Mouse (Mus musculus): ENCODE results near the gene Mtf1.

Gene Mtf1

DNA sequence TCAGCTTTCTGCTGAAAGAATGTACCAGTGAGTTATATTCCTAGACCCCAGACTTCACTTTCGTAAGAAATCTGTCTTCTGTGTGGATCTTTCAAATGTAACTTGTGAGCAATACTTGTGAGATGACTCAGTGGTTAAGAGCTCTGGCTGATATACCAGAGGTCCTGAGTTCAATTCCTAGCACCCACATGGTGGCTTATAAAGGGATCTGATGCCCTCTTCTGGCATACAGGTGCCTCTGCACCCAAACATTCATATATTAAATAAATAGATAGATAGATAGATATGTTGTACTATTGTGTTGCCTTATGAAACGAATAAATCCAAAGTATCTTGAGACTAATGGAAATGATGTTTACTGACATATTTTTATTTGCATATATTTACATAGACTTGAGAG, 5.0 kb upstream of the Mtf1 start:
- intact Hi-C loops (cut with DNase I), result no loop called here

DNA sequence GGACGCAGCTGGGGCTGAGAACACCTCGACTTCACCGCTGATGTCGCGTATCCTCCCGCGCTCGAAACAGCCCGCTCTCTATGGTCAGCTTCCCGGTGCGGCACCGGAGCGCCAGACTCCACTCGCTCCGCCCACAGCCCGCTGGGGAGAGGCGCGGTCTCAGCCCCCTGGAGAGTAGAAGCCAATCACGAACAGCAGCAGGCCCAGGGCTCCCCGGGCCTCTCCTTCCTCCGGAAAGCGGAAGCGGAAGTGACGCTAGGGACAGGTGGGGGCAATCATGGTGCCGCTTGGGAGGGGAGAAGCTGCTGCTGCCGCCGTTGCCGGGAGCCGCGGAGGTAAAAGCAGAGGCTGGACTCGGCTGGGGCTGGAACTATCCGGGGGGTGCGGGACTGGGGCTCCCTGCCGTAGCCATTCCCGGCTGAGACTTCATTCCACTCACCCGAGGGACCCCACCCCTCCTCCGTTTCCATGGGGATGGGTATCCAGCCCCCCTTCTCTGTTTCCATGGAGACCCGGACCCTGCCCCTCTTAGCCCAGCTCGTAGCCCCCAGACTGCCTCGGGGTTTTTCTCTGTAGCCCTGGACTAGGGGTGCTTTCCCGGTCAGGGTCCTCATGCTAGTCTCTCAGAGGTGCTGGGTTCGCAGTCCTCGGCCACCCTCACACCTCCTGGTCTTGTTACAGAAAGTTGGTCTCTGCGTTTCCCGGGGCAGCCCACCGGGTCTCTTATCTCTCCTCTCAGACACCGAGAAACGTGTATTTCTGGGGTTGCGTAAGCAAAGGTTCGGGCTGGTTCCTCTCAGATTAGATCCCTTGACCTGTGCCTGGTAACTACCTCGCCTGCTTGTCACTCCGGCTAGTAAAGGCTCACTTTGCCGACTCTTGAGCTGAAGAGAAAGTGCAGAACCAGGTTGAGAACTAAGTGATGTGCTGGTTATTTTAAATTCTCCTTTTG, 681 bp downstream of the Mtf1 start:
- intact Hi-C loops (cut with DNase I), result loop anchor here (1.0 kb wide), 1 partner anchor 45 kb away; no protein-coding TSS in a partner anchor

DNA sequence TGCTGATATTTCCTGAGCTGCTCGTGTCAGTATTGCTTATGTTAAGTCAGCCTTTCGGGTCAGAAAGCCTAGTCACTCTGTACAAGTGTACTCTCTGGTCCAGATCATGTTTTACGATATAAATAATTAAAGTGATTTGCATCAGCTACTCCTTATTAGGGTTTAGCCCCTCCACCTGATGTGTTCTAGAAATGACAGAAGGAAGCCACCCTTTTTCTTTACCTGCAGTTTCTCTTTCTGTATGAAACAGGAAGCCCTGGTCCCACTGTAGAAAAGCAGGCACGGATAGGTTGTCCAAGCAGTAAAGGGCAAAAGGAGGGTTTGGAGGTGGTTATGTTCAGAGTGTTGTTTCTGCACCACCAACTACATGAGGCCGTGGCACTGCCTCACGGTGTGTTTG, 1.5 kb downstream of the Mtf1 start:
- intact Hi-C loops (cut with DNase I), result no loop called here

DNA sequence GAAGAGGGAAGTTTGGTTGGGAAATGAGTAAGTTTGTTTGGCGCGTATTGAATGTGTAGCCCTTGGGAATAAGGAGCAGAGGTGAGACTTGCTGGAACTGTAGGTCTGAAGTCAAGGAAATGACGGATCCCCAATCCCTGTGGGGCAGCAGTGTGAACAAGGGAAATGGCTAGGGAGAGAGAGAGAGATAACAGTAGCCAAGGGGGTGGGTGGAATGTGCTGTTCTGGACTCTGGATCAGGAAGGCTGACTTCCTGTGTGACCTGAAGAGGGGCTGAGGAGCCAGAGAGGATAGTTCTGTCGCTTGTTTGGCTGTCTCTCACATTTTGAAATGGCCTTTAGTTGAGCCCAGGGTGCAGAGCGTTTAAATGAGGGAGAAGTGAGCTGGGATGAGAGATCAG, 6.6 kb downstream of the Mtf1 start:
- intact Hi-C loops (cut with DNase I), result no loop called here

DNA sequence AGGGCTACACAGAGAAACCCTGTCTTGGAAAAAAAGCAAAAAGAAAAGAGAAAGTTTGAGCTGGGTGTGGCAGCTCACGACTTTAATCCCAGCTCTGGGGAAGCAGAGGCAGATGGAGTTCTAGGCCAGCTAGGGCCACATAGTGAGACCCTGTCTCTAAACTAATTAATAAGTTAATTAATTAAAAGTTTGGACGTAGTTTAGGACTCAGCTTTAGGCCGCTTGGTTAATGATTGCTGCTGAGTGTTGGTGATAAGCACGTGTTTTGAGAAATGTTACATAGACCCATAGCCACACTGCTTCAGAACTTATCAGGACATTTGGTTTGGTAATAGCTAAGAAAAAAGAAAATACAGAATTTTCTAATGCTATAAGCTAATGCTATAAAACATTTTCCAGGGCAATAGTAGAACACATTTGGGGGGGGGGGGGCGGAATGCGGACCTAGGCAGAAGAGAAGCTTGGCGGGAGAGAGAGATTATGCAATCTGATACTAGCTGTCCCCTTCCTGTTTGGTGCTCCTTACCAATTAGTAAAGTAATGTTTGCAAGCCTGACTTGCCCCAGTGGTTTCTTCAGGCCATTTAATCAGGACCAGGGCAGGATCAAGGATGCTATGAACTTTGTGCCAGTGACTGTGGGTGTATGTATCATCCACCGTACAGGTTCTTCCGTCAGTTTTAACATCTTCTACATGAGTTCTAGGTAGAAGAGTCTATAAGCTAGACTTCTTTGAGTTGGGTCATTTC, 7.4 kb downstream of the Mtf1 start:
- intact Hi-C loops (cut with DNase I), result no loop called here

DNA sequence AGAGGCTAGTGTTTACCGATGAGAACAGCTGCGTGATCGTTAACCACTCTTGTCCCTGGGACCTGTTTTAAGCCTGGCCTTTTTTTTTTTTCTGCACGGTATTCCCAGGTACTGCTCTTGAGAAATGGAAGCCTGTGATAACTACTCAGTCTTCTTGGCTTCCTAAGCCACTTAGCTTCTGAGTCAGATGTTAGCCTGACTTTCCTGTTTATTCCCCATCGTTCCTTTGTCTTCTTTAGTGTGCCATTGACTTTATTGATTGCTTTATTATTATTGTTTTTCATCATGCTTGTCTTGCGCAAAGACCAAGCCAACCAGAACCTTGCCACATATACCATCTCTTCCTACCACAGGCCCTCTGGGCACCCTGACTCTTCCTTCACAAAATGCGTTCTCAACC, 8.2 kb downstream of the Mtf1 start:
- intact Hi-C loops (cut with DNase I), result no loop called here

DNA sequence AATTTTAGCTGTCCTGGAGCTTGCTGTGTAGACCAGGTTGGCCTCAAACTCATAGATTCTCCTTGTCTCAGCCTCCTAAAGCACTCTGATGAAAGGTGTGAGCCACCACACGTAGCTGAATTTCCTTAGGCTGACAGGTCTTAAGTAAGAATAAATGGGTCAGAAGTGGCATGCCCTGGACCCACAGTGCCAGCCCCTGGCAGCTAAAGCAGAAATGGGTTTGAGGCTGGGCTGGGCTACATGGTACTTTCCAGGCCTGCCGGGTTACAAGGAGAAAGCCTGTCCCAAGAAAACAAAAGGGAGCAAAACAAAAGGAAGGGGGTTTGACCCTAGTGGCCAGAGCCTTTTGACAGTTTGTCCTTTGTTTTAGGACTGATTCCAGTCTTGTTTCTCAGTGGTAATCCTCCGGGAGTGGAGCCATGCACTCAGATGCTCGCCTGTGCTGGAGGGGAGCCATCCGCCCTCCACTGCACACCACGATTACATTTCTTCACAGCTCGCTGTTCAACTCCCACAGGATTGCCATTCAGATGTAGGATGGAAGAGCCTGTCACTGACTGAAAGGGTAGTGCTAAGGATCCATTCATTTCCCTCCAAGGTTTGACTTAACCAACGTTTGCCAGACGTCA, 9.6 kb downstream of the Mtf1 start:
- intact Hi-C loops (cut with DNase I), result no loop called here

DNA sequence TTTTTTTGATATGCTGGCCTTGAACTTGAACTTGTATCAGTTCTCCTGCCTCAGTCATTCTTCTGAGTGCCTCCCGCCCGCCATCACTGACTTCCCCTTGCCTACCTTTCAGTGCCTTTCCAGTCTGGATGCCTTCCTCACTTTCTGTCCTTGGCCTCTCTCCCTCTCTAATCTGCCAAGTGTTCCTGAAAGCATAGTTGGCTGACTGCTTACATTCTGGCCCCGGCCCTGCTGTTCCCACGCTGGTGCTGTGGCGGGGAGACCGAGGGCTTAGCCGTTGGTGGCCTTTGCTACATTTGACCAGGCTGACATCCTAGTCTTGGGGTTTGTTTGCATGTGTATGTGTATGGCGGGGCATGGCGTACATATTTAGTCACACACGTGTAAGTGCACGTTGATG, 14.0 kb downstream of the Mtf1 start:
- intact Hi-C loops (cut with DNase I), result no loop called here

DNA sequence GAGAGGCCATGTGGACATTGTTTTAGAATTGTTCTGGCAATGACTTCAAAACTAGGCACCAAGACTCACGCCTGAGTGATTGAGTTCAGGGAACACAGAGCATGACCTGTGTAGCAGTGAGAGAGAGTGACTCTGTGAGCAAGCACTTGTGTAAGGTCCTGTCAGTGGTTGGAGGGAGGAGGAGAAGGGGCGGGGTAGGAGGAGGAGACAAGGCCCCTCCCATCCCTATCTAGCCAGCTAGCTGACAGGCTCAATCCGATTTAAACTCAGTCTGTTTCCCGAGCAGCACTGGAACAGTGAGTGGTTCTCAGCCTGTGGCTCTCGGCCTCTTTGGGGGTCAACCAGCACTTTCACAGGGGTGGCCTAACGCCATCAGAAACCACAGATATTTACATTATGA, 15.9 kb downstream of the Mtf1 start:
- intact Hi-C loops (cut with DNase I), result no loop called here

DNA sequence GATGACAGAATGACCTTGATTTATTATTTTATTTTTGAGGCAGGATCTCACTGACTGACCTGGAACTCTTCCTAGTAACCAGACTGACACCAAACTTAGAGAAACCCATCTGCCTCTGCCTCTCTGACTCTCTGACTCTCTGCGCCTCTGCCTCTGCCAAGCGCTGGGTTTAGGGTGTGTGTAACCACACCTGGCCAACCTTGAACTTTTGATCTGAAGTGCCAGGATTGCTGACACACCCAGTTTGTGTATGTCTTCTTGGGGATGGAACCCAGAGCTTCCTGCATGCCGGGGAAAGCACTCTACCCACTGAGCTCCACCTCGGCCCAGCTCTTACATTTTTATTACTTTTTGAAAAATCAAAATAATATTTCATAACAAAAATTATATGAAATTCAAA, 16.9 kb downstream of the Mtf1 start:
- intact Hi-C loops (cut with DNase I), result no loop called here

DNA sequence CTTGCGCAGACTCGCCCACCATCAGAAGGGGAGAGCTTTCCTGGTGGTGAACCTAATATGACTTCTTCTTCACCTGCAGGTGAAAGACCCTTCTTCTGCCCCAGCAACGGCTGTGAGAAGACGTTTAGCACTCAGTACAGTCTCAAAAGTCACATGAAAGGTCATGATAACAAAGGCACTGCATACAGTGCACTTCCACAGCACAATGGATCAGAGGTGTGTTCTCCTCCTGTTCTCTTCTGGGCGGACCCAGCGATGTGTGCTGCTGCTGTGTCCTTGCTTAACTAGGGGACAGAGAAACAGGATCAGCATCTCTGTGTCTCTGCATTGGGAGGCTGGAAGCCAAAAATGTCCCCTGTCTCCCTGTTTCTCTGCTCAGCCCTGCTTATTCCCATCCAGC, 23.1 kb downstream of the Mtf1 start:
- intact Hi-C loops (cut with DNase I), result no loop called here

DNA sequence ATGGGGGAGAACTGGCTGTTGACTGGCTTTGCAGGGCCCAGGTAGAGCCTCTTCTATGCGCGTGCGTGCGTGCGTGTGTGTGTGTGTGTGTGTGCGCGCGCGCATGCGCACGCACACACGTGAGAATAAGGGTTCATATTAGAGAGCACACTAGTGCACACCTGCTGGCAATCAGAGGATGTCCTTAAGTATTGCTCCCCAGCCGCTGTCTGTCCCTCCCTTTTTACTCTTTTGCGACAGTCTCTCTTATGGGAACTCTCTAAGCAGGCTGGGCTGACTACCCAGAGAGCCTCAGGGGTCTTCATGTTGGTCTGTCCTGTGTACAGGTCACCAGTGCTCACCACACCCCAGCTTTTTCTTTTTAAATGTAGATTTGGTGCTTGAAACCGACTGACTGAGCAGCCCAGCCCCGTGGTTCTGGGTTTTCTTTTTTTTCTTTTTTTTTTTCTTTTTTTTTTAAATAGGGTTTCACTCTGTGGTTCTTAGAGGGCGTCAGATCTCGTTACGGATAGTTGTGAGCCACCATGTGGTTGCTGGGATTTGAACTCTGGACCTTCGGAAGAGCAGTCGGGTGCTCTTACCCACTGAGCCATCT, 23.6 kb downstream of the Mtf1 start:
- intact Hi-C loops (cut with DNase I), result no loop called here

DNA sequence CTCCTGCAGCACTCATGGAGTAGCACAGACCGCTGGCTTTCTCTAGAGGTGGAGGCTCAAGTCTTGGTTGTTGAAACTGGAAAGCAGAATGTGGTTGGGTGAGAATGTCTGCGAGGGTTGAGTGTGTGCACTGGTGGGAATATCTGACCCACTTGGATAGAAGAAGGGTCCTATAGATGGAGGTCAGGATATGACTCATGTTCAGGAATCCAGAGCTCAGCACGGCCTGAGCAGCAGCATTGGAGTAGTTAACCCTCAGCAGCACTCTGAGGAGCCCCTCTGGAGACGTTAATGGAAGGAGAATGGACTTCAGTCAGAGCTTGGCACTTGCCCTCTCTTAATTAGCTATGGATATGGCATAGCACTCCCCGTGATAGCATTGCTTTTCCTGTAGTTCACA, 27.8 kb downstream of the Mtf1 start:
- intact Hi-C loops (cut with DNase I), result no loop called here

DNA sequence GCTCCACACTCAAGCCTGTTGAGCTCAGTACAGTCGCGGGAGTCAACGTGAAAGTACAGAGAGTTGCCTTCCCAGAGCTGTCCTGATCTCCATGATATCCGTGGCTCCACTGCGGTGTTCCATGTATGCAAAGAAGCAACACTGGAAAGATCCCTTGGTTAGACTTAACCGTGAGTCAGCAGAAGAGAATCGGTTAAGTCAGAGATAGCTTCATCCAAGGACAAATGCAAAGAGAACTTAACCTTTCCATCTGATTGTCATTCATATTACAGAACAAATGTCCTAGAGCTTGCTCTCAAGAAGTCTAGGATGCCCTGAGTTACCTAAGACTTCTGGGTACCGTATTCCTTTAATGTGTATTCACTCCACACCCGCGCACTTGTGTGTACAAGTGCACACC, 30.9 kb downstream of the Mtf1 start:
- intact Hi-C loops (cut with DNase I), result no loop called here

DNA sequence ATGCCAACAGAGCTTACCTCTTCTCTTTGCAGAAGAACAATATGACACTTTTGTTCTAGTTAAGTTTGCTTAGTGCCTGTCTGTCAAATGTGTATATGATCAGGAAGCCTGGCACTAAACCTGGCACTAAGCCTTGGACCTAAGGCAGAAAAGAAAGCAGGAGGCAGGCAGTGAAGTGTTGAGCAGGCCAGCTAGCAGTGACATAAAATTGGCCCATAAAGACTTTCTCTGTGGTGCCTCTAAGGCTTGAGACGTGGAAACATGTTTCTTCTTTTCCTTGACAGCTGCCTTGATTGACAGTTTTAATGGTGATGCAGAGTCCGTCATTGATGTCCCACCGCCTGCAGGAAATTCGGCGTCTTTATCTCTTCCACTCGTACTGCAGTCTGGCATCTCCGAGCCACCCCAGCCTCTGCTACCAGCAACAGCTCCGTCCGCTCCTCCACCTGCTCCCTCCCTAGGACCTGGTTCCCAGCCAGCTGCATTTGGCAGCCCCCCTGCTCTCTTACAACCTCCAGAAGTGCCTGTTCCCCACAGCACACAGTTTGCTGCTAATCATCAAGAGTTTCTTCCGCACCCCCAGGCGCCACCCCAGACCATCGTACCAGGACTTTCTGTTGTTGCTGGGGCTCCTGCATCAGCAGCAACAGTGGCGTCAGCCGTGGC, 36.3 kb downstream of the Mtf1 start:
- intact Hi-C loops (cut with DNase I), result no loop called here

DNA sequence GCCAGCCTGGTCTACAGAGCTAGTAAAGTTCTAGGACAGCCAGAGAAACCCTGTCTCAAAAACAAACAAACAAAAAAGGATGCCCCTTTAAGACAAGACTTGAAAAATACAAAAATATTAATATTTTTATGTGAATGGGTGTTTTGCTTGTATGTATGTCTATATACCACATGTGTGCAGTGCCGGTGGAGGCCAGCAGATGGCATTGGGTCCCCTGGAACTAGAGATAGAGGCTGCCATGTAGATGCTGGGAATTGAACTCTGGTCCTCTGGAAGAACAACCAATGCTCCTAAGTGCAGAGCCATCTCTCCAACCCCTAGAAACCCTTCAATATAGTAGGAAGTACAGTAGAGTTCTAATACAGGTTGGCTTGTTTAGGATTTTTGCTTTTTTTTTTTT, 39.1 kb downstream of the Mtf1 start:
- intact Hi-C loops (cut with DNase I), result loop anchor here (10.0 kb wide), 1 partner anchor 906 kb away; no protein-coding TSS in a partner anchor

DNA sequence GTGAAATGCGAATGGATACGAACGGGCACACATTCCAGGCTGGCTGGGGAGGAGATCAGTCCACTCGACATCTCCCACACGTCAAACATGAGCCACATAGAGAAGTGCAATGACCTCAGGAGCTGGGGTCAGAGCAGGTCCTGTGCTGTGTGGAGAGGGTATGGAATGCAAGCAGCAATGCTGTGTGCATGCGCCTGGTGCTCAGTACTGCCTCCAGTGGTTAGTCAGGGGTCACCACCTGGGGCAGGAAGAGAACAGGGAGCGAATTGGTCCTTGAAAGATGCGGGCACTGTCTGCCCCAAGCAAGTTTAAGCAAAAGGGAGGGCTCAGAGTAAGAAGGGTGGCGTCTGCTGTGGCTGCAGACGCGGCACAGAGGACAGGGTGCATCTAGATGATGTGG, 41.6 kb downstream of the Mtf1 start:
- intact Hi-C loops (cut with DNase I), result loop anchor here (10.0 kb wide), 1 partner anchor 909 kb away; no protein-coding TSS in a partner anchor

DNA sequence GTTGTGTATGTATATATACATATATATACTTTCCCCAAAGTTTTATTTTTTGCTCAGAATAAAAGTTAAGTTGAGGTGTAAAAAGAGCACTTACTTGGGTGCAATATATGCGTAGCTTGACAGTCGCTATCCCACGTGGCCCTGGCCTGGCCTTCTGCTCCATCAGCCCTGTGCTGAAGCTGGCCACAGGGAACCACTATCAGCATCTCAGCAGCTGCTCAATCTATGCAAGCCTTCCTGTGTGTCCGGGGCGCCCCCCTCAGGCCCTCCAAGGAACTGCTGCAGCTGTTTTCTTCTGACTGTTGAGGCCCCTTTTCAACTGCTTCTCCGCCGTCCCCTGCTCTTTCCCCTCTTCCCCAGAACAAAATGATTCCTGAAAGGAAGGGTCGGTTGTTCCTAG, 45.7 kb downstream of the Mtf1 start:
- intact Hi-C loops (cut with DNase I), result loop anchor here (1.0 to 10.0 kb wide), 2 partner anchors 45 to 913 kb away; partner anchors contain the start of gene Mtf1

DNA sequence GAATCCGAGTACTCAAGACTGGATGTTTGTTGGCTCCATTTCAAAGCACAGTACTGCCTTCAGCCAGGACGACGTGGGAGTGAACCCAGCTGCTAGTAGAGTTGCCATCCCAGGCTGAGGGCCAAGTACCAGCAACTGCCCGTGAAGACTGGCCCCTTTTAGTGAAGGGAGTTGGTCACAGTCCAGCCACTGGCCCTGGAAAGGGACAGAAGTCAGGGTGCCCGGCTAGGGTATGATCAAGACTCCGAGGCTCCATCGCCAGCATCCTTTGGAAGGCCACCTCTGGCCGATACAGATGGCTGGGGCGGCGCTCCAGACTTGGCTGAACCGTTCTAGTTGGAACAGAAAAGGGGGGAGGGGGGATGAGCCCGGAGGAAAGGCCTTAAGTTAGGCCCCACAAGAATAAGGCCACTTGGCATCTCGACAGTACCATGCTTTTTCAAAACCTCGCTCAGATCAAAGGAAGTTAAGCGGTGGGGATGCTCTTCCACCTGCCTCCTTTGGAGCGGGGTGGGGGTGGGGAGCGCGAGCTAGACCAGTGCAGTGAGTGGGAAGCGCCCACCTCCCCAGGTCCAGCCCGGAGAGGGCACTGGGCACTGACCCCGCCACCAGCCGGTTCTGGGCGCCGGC, 47.8 kb downstream of the Mtf1 start:
- intact Hi-C loops (cut with DNase I), result loop anchor here (10.0 kb wide), 1 partner anchor 915 kb away; no protein-coding TSS in a partner anchor

DNA sequence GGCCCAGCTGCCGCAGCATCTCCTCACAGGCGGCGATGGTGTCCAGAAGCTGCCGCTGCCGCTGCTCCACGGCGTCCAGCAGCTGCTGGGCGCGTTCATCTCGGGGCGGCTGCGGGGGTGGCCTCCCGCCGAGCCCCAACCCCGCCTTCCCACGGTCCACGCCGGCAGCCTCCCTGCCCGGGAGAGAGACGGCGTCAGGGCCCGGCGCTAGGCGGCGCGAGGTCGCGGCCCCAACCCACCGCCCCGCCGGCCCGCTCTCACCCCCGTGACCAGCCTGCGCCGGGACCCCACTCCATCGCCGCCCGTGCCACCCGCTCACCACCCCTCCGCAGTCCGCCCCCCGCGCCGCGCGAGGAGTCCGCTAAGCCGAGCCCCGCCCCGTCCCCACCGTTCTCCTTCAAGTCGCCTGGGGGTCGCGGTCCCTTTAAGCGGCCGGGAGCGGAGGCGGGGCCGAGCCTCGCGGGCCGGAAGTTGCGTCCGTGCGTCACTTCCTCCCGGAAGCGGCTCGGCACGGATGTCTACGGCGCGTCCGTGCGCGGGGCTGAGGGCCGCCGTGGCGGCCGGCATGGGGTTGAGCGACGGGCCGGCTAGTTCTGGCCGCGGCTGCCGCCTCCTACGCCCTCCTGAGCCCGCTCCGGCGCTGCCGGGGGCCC, 48.5 kb downstream of the Mtf1 start, which contains the start of gene Yrdc:
Yrdc (plus strand) TSS at position 419 of the 653 bp plus-strand sequence.
- intact Hi-C loops (cut with DNase I), result no loop called here
